Mouse (Mus musculus) adrenal gland, postnatal 25 days (tissue): Measurements from ENCODE around the gene Vwa5a. TPM values are rescaled to one million over a fixed set of nuclear protein-coding genes. Genes with fewer than 3 reads are reported as not detected.
A peak's percentile ranks its signal among the peaks of the same experiment; 100 is the strongest.

ENCODE experiments used
- DNase-seq: peaks from one replicate; pipeline ENCODE4 v3.0.0; 2021; ENCODE audit warnings: mixed read lengths
- long read RNA-seq: library from polyadenylated mRNA; stranded (forward); transcript quantifications from one replicate; pipeline ENCODE4 v2.0.0, GENCODE M21; 2021
- total RNA-seq: library from RNA; stranded (reverse); gene quantifications from 2 replicates; pipeline ENCODE4 v1.2.3, GENCODE M21; 2021

The Vwa5a gene
- 39.8 and 55.8 TPM in 2 replicates for total RNA-seq
- long read RNA-seq, full-length matches to known transcripts, result 18 of 25 reads
- long read RNA-seq, partial matches to known transcripts, result 5 of 25 reads
- long read RNA-seq, other reads (novel, unspliced or antisense), result 2 of 25 reads

DNA sequence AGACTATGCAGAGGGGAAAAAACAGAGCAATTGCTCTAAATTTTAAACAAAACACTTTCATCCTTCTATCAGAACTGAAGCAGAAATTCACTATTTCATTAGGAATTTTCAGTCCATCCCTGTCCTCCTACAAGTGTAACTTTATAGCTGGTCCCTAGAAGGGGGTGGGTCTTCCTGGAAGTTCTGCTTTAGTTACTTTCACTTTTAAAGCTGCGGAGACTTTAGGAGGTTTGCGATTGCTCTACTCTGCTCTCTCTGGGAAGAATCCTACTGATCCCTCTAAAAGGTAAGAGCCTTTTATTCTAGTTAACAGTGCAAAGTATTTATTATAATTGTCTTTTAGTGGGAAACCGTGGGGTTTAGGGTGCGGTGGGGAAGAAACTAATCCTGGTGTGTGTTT is at the start of gene Vwa5a:
Gene Vwa5a (plus strand): TSS at position 167 of the 400 bp plus-strand sequence.
- DNase-seq, result no peak

- no peak for DNase-seq
These were observed 45.2 kb upstream of the Vwa5a start for GRCm38 (mm10) chr9:38672887-38673286.

- DNase-seq, result no peak
These were observed 43.6 kb upstream of the Vwa5a start, which contains the start of gene Olfr918 for GRCm38 (mm10) chr9:38674501-38674900. TSS of gene Olfr918 (minus strand) at chr9:38674601.

DNA sequence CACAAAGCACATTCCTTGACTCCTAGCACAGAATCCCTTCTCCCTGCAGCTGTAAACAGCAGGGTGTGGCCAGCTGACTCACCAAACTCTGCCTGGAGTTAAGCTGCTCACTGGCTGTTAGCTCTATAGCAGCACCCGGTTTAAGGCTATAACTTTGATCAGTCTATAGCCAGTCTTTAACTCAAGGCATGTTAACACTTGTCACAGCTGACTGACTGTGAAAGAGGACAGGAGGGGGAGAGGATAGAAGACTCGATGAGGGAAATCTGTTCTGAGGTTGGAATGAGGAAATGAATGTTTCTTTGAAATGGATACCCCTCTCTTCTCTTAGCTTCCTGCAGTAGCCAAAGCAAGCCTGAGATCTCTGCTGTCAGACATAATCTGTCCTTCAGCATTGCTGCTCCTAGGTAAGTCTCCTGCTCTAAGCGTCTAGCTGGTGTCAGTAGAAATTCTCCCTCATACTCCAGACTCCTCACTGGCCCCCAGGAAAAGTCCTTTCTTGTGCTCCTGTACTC is 916 bp downstream of the Vwa5a start:
- DNase-seq, result peak; percentile 24

- no peak for DNase-seq
These were observed 6.0 kb downstream of the Vwa5a start for GRCm38 (mm10) chr9:38724044-38724443.

DNA sequence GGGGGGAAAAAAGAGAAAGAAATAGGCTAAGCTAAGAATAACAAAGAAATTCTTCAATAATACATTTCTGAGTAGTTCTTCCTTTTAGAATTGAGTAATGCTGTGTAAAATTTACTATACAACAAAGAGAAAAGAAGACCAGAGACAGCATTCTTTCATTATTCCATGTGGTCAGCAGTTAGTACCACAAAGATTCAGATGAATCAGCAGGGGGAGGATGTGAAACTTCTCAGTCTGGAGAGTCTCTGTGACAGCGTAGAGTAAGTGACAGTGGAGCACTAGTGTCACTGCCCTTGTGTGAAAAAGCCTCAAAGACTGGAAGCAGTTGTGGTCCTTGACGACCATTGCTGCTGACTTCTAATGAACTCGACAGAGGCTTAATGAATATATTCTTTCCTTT is 10.2 kb downstream of the Vwa5a start:
- no peak for DNase-seq

- no peak for DNase-seq
These were observed 23.3 kb downstream of the Vwa5a start for GRCm38 (mm10) chr9:38741408-38741807.

- DNase-seq, result no peak
These were observed 26.7 kb downstream of the Vwa5a start for GRCm38 (mm10) chr9:38744619-38745315.

DNA sequence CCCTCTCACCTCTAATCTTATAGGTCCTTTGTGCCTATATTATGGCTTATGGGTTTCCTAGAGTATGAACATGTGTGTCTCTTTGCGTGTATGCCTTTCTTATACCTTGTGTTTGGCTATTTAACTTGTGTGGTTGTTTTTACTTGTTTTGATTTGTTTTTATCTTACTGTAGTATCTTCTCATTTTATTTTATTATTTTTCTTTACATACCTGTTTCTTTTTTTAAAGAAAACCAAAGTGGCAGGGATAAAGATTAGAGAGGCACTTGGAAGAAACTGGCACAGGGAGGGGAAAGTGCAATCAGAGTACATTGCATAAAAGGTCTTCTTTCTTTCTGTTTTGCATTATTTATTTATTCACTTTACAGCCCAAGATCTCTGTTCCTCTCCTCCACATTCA is 33.9 kb downstream of the Vwa5a start, which contains the start of gene Olfr920:
Gene Olfr920 (plus strand): TSS at position 301 of the 400 bp plus-strand sequence.
- no peak for DNase-seq

DNA sequence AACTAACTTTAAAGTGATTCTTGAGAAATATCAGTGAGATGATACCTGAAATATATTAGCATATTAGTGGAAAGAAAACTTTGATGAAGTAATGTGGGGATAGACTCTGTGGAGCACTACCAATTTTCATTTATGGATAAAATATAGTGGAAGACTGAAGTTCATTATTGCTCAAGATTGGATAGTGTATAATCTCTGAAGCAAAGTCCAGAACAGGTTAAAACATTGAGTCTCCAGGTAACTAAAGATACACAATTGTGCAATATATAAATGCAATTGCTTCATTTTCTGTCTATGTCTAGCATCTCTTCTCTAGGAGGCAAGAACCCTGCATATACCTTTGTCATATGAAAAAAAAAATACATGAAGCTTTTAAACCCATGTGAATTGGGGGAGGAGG is 54.7 kb downstream of the Vwa5a start, which contains the start of gene Olfr921:
Gene Olfr921 (plus strand): TSS at position 301 of the 400 bp plus-strand sequence.
- no peak for DNase-seq

GRCm38 (mm10) chr9:38792689-38793088 is 74.6 kb downstream of the Vwa5a start:
- DNase-seq, result no peak

Other genes with a start within 250 kb of the Vwa5a start
- gene Olfr905, start 247.2 kb upstream of the Vwa5a start, total RNA-seq, result not detected in 2 replicates
- not detected in 2 replicates for gene Olfr906, start 231.2 kb upstream of the Vwa5a start, total RNA-seq
- not detected in 2 replicates for gene Olfr907, start 222.5 kb upstream of the Vwa5a start, total RNA-seq
- gene Olfr911-ps1, start 196.7 kb upstream of the Vwa5a start, total RNA-seq, result not detected in 2 replicates
- not detected in 2 replicates for gene Olfr910, start 180.4 kb upstream of the Vwa5a start, total RNA-seq
- gene Olfr912, start 138.1 kb upstream of the Vwa5a start, total RNA-seq, result not detected in 2 replicates
- gene Olfr913, start 125.5 kb upstream of the Vwa5a start, total RNA-seq, result not detected in 2 replicates
- not detected in 2 replicates for gene Olfr914, start 113.2 kb upstream of the Vwa5a start, total RNA-seq
- gene Olfr916, start 58.4 kb upstream of the Vwa5a start, total RNA-seq, result not detected in 2 replicates
- not detected in 2 replicates for gene Olfr917, start 52.4 kb upstream of the Vwa5a start, total RNA-seq
- not detected in 2 replicates for gene Olfr918, start 43.7 kb upstream of the Vwa5a start, total RNA-seq
- not detected in 2 replicates for gene Olfr919, start 14.6 kb upstream of the Vwa5a start, total RNA-seq
- gene Olfr920, start 34.0 kb downstream of the Vwa5a start, total RNA-seq, result 0.14 and 0.46 TPM in 2 replicates
- not detected in 2 replicates for gene Olfr921, start 54.8 kb downstream of the Vwa5a start, total RNA-seq
- not detected in 2 replicates for gene Olfr922, start 96.3 kb downstream of the Vwa5a start, total RNA-seq
- gene Olfr923, start 108.3 kb downstream of the Vwa5a start, total RNA-seq, result not detected in 2 replicates
- gene Olfr924, start 126.2 kb downstream of the Vwa5a start, total RNA-seq, result not detected in 2 replicates
- gene Olfr26, start 136.8 kb downstream of the Vwa5a start, total RNA-seq, result not detected in 2 replicates
- gene Olfr926, start 158.9 kb downstream of the Vwa5a start, total RNA-seq, result not detected in 2 replicates
- gene Olfr930, start 211.5 kb downstream of the Vwa5a start, total RNA-seq, result not detected in 2 replicates